Mouse (Mus musculus) heart, adult 2 months (tissue): ENCODE measurements around the gene Mul1. TPM values are rescaled to one million over a fixed set of nuclear protein-coding genes. Genes with fewer than 3 reads are reported as not detected.

Source experiments
- DNase-seq, 2 experiments: peaks; one replicate each; pipeline ENCODE4 v3.0.0; 2021
- H3K27ac ChIP-seq: fragments of 200-600 bp; 2 replicates; pipeline ENCODE4 v1.8.1; 2022
- H3K27me3 ChIP-seq: fragments of 200-500 bp; 2 replicates; pipeline ENCODE4 v1.6.1; 2012; ENCODE audit warnings: mild to moderate bottlenecking, low read length, inconsistent platforms, mixed read lengths; ENCODE audit not compliant: control insufficient read depth, insufficient read depth
- H3K36me3 ChIP-seq: fragments of 200-500 bp; 2 replicates; pipeline ENCODE4 v1.6.1; 2012; ENCODE audit warnings: low read length, inconsistent platforms; ENCODE audit not compliant: control insufficient read depth, insufficient read depth
- H3K4me1 ChIP-seq: fragments of 200-500 bp; 2 replicates; pipeline ENCODE4 v1.6.1; 2011; ENCODE audit warnings: low read length; ENCODE audit not compliant: control insufficient read depth, insufficient read depth
- H3K4me3 ChIP-seq: fragments of 200-600 bp; 2 replicates; pipeline ENCODE4 v1.8.1; 2022
- H3K79me2 ChIP-seq: fragments of 200-500 bp; replicated peaks from 2 replicates; pipeline ENCODE4 v1.6.1; 2012; ENCODE audit warnings: mild to moderate bottlenecking, inconsistent platforms, low read length, moderate library complexity, mixed read lengths; ENCODE audit not compliant: control insufficient read depth, insufficient read depth
- H3K9ac ChIP-seq: fragments of 200-500 bp; 2 replicates; pipeline ENCODE4 v1.6.1; 2012; ENCODE audit warnings: low read depth, mild to moderate bottlenecking, control low read depth, inconsistent platforms, low read length, mixed read lengths
- CTCF ChIP-seq: fragments of 200-600 bp; IDR thresholded peaks from 2 replicates; pipeline ENCODE4 v1.8.1; 2022; ENCODE audit warnings: antibody characterized with exemption, mild to moderate bottlenecking, moderate library complexity
- EP300 ChIP-seq: fragments of 200-500 bp; IDR thresholded peaks from 2 replicates; pipeline ENCODE4 v1.6.1; 2011; ENCODE audit warnings: low read depth, low read length, control low read depth; ENCODE audit not compliant: insufficient read depth
- POLR2A ChIP-seq: fragments of 200-500 bp; IDR thresholded peaks from 2 replicates; pipeline ENCODE4 v1.6.1; 2011; ENCODE audit warnings: mild to moderate bottlenecking, low read depth, low read length, control low read depth; ENCODE audit not compliant: insufficient read depth
- WGBS: fragments of 180-500 bp; shearing (Covaris S2); methylation state at CpG from one replicate; pipeline ENCODE4 v1.1.7; 2018; 5-methylcytosine and 5-hydroxymethylcytosine counted together
- intact Hi-C: fragments of 180-260 bp; cut with DNase I; formaldehyde crosslinking; loops from one replicate; pipeline ENCODE4 v1.15.1; 2025
- polyA plus RNA-seq: library from polyadenylated mRNA; depleted of rRNA; stranded (reverse); fragments of >200 nt; gene quantifications from 2 replicates; pipeline ENCODE4 v1.2.3, GENCODE M21; 2012
- total RNA-seq, 2 experiments: library from RNA; stranded (reverse); gene quantifications; 2 replicates each; pipeline ENCODE4 v1.2.3; 2021

The Mul1 gene
- total and polyA plus RNA-seq, 3 experiments: 25.3 to 75.5 (median 75.0) TPM

GRCm38 (mm10) chr4:138447827-138448602 is 13.5 kb downstream of the Mul1 start:
- H3K79me2 ChIP-seq: no peaks in the 10 kb centered on the region
- no peak overlapping the region for H3K27ac ChIP-seq
- H3K4me1 ChIP-seq: no peaks in the 10 kb centered on the region
- intact Hi-C loops: loop anchor here (1.0 kb wide), 3 partner anchors 114 to 403 kb away; no protein-coding TSS in a partner anchor
- no peak overlapping the region for H3K9ac ChIP-seq
- TF ChIP-seq CTCF: no peak
- no peak for TF ChIP-seq EP300
- TF ChIP-seq POLR2A: no peak
- H3K27me3 ChIP-seq: no peaks in the 10 kb centered on the region
- no peaks in the 10 kb centered on the region for H3K36me3 ChIP-seq
- no peak overlapping the region for H3K4me3 ChIP-seq
- no peak for DNase-seq
- 50% methylated on average over 15 of the region's 15 CpGs for WGBS

GRCm38 (mm10) chr4:138448872-138449615 is 14.6 kb downstream of the Mul1 start:
- Histone ChIP-seq H3K27ac (no peak overlapping the region), H3K9ac (no peak overlapping the region), H3K4me1 (no peaks in the 10 kb centered on the region), H3K79me2 (no peaks in the 10 kb centered on the region), H3K36me3 (no peaks in the 10 kb centered on the region), H3K4me3 (no peak overlapping the region), H3K27me3 (no peaks in the 10 kb centered on the region)
- no peak for DNase-seq
- WGBS: 64% methylated on average over 7 of the region's 7 CpGs
- intact Hi-C loops: no loop called here
- TF ChIP-seq POLR2A (no peak), CTCF (no peak), EP300 (no peak)

DNA sequence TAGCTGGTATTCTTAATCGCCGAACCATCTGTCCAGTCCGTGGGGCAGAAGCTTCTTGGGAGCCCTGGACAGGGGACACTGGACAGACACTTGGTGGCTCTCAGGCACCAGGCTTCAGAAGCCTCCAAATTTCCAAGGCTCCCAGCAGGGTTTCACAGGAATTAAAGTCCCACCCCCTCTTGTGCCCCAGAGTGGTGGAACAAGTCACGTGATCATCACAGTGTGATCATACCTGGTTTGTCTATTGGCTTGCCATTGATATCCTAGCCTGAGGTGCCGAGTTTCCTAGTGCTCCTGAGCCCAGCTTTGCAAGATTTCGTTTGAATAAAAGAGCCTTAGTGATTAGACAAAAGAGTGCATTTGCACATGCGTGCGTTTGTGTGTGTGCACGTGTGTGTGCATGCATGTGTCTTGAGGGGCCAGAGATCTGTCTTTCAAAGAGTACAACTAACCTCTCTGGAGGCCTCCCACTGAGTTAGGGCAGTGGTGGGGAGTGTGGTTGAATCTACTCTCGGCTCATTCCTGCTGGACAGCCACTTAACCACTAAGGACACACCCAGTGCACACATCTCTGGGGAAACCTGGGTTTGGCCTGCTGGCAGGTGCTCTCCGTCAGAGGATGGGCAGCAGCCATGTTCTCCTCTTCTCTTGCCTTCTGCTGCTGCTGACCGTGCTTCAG is 15.3 kb downstream of the Mul1 start:
- intact Hi-C loops: no loop called here
- Histone ChIP-seq H3K79me2 (no peaks in the 10 kb centered on the region), H3K4me1 (no peaks in the 10 kb centered on the region), H3K27ac (no peak overlapping the region), H3K9ac (no peak overlapping the region), H3K4me3 (no peak overlapping the region), H3K27me3 (no peaks in the 10 kb centered on the region), H3K36me3 (no peaks in the 10 kb centered on the region)
- DNase-seq: no peak
- WGBS: 65% methylated on average over 12 of the region's 12 CpGs
- TF ChIP-seq POLR2A (no peak), CTCF (no peak), EP300 (no peak)

GRCm38 (mm10) chr4:138452306-138453096 is 18.0 kb downstream of the Mul1 start:
- Histone ChIP-seq H3K9ac (no peak overlapping the region), H3K4me1 (peaks cover 1% of the 10 kb centered on the region), H3K27ac (no peak overlapping the region), H3K79me2 (no peaks in the 10 kb centered on the region), H3K36me3 (no peaks in the 10 kb centered on the region), H3K4me3 (no peak overlapping the region), H3K27me3 (no peaks in the 10 kb centered on the region)
- intact Hi-C loops: no loop called here
- no peak for DNase-seq
- TF ChIP-seq CTCF: no peak
- TF ChIP-seq EP300: no peak
- no peak for TF ChIP-seq POLR2A
- 61% methylated on average over 15 of the region's 15 CpGs for WGBS

DNA sequence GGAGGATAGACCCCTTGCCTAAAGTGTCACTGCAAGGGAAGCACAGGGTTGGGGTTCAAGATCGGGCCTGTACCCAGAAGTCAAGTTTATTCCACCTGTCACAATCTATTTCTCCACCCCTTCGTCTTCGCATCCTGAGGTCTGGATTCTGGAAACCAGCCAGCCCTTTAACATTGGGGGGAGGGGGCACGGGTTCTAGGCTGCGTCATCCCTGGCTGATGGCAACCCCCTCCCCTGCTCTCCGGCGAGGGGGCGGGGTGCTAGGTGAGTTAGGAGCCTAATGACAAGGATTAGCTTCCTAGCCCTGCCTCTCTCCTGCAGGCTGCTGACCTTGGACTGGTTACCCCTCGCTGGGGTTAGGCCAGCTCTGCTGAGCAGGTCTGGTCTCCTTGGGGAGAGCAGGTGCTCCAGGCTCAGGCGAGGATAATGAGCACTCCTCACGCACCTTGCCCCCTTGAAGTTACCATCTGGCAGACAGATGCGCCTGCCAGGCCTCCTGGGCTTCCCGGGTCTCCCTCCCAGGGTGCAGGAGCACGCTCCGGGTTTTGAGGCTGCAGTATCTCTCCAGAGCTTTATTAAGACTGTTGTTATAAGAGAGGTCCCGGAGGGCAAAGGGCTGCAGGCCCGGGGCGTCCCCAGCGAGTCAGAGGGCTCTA is 18.8 kb downstream of the Mul1 start:
- Histone ChIP-seq H3K36me3 (no peaks in the 10 kb centered on the region), H3K4me1 (peaks cover 1% of the 10 kb centered on the region), H3K4me3 (peak overlapping the region; percentile 74), H3K27ac (peak overlapping the region; percentile 88), H3K27me3 (no peaks in the 10 kb centered on the region), H3K9ac (peak overlapping the region; percentile 62; the same call in 1 of the 2 replicates), H3K79me2 (no peaks in the 10 kb centered on the region)
- TF ChIP-seq CTCF (no peak), POLR2A (no peak), EP300 (no peak)
- intact Hi-C loops: no loop called here
- DNase-seq: no peak
- WGBS: 21% methylated on average over 19 of the region's 19 CpGs
